Mouse (Mus musculus) cerebellum, adult 2 months (tissue): ENCODE measurements at regions not wholly inside any gene's neighbourhood (a gene's known extent, or its start where the extent isn't known, plus 50 kb on each side); places are given as distances from the start of the nearest gene placed in this dataset.

Experiments used
- DNase-seq, 2 experiments: peaks; one replicate each; pipeline ENCODE4 v3.0.0; 2021
- H3K27ac ChIP-seq: fragments of 200-500 bp; 2 replicates; pipeline ENCODE4 v1.5.1; 2012; ENCODE audit warnings: low read length, control low read depth, inconsistent platforms; ENCODE audit not compliant: insufficient read depth
- H3K27me3 ChIP-seq: fragments of 200-500 bp; 2 replicates; pipeline ENCODE4 v1.6.1; 2012; ENCODE audit warnings: inconsistent platforms, mild to moderate bottlenecking, low read length, moderate library complexity; ENCODE audit not compliant: control insufficient read depth, insufficient read depth
- H3K4me1 ChIP-seq: fragments of 200-500 bp; 2 replicates; pipeline ENCODE4 v1.6.1; 2011; ENCODE audit warnings: low read length; ENCODE audit not compliant: control insufficient read depth, insufficient read depth
- H3K4me3 ChIP-seq: fragments of 200-500 bp; replicated peaks from 2 replicates; pipeline ENCODE3; 2011; ENCODE audit warnings: mild to moderate bottlenecking, low read depth, low read length, control low read depth; ENCODE audit not compliant: insufficient read depth
- CTCF ChIP-seq: fragments of 200-500 bp; IDR thresholded peaks from 2 replicates; pipeline ENCODE4 v1.5.1; 2011; ENCODE audit warnings: low read depth, mild to moderate bottlenecking, control low read depth, low read length, moderate library complexity, borderline replicate concordance; ENCODE audit not compliant: insufficient read depth
- POLR2A ChIP-seq: fragments of 200-500 bp; IDR thresholded peaks from 2 replicates; pipeline ENCODE4 v1.6.1; 2011; ENCODE audit warnings: low read length, control low read depth, borderline replicate concordance; ENCODE audit not compliant: insufficient read depth
- WGBS: fragments of 180-500 bp; shearing (Covaris S2); methylation state at CpG from one replicate; pipeline ENCODE4 v1.1.7; 2018; 5-methylcytosine and 5-hydroxymethylcytosine counted together

GRCm38 (mm10) chr13:99793001-99793400, 107.9 kb downstream of the Cartpt start:
- no peaks in the 10 kb centered on the region for H3K27me3 ChIP-seq
- H3K4me3 ChIP-seq = no peak overlapping the region
- TF ChIP-seq POLR2A (no peak), CTCF (no peak)
- no peak overlapping the region for H3K27ac ChIP-seq
- H3K4me1 ChIP-seq = no peaks in the 10 kb centered on the region
- WGBS = 85% methylated on average over 6 of the region's 6 CpGs
- DNase-seq = no peak

- TF ChIP-seq POLR2A = no peak
- TF ChIP-seq CTCF = no peak
- Histone ChIP-seq H3K27me3 (no peaks in the 10 kb centered on the region), H3K27ac (no peak overlapping the region), H3K4me1 (no peaks in the 10 kb centered on the region), H3K4me3 (no peak overlapping the region)
- 93% methylated on average over 5 of the region's 5 CpGs for WGBS
- no peak for DNase-seq
Observed at GRCm38 (mm10) chr13:99790951-99791350, 109.9 kb downstream of the Cartpt start.

GRCm38 (mm10) chr13:99787760-99788159, 113.1 kb downstream of the Cartpt start:
- Histone ChIP-seq H3K27ac (no peak overlapping the region), H3K4me1 (no peaks in the 10 kb centered on the region), H3K27me3 (no peaks in the 10 kb centered on the region), H3K4me3 (no peak overlapping the region)
- WGBS = 49% methylated on average over 4 of the region's 4 CpGs
- TF ChIP-seq POLR2A = no peak
- no peak for TF ChIP-seq CTCF
- DNase-seq = no peak

GRCm38 (mm10) chr13:99785427-99785826, 115.5 kb downstream of the Cartpt start:
- H3K4me3 ChIP-seq = no peak overlapping the region
- no peak for DNase-seq
- TF ChIP-seq POLR2A (no peak), CTCF (no peak)
- H3K4me1 ChIP-seq = peaks cover 3% of the 10 kb centered on the region; the same call in 1 of the 2 replicates
- no peaks in the 10 kb centered on the region for H3K27me3 ChIP-seq
- WGBS = 91% methylated on average over 4 of the region's 4 CpGs
- H3K27ac ChIP-seq = no peak overlapping the region

GRCm38 (mm10) chr13:99784314-99784713, 116.6 kb downstream of the Cartpt start:
- Histone ChIP-seq H3K27me3 (no peaks in the 10 kb centered on the region), H3K4me3 (no peak overlapping the region), H3K27ac (no peak overlapping the region), H3K4me1 (peaks cover 3% of the 10 kb centered on the region; the same call in 1 of the 2 replicates)
- DNase-seq = no peak
- TF ChIP-seq POLR2A (no peak), CTCF (no peak)
- WGBS = 54% methylated on average over 2 of the region's 2 CpGs

- 88% methylated on average over 15 of the region's 15 CpGs for WGBS
- Histone ChIP-seq H3K27me3 (no peaks in the 10 kb centered on the region), H3K4me1 (peaks cover 3% of the 10 kb centered on the region; the same call in 1 of the 2 replicates), H3K4me3 (no peak overlapping the region), H3K27ac (no peak overlapping the region)
- DNase-seq = no peak
- TF ChIP-seq CTCF = no peak
- TF ChIP-seq POLR2A = no peak
Observed at GRCm38 (mm10) chr13:99782883-99783721, 117.8 kb downstream of the Cartpt start.

- H3K4me3 ChIP-seq = no peak overlapping the region
Observed at GRCm38 (mm10) chr13:99781616-99782015, 119.3 kb downstream of the Cartpt start.

GRCm38 (mm10) chr13:99780751-99781460, 120.0 kb downstream of the Cartpt start:
- Histone ChIP-seq H3K27ac (no peak overlapping the region), H3K4me1 (peaks cover 3% of the 10 kb centered on the region; the same call in 1 of the 2 replicates), H3K27me3 (no peaks in the 10 kb centered on the region), H3K4me3 (no peak overlapping the region)
- 34% methylated on average over 16 of the region's 16 CpGs for WGBS
- TF ChIP-seq POLR2A (no peak), CTCF (no peak)
- no peak for DNase-seq

More at GRCm38 (mm10) chr13:99781616-99782015, 119.3 kb downstream of the Cartpt start:
- Histone ChIP-seq H3K27me3 (no peaks in the 10 kb centered on the region), H3K4me1 (peaks cover 3% of the 10 kb centered on the region; the same call in 1 of the 2 replicates), H3K27ac (no peak overlapping the region)
- 85% methylated on average over 4 of the region's 4 CpGs for WGBS
- TF ChIP-seq CTCF = no peak
- TF ChIP-seq POLR2A = no peak
- DNase-seq = no peak
